Mouse (Mus musculus) adrenal gland, adult (tissue): ENCODE measurements at regions not wholly inside any gene's neighbourhood (a gene's known extent, or its start where the extent isn't known, plus 50 kb on each side); places are given as distances from the start of the nearest gene placed in this dataset.

Experiments
- DNase-seq, 2 experiments: peaks; one replicate each; pipeline ENCODE4 v3.0.0; 2022 to 2023; ENCODE audit warnings: low spot score in 1 of 2; ENCODE audit not compliant: inconsistent age in 2 of 2

DNA sequence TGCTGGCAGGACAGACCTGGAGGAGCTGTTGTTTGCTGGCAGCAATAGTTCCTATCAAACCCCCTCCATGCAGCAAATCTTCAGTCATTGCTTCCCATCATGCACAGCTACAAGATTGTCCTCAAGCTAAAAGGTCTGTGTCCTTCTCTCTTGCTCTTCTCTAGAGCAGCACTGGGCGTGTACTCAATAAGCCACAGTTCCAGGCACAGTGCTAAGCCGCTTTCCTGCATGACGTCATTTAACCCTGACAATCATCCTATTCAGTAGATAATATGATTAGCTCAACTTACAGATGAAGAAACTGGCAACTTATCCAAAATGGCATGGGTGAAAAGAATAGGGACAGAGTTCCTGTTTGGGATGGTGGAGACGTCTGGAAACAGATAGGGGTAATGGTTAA, 471.9 kb downstream of the Prss52 start:
- DNase-seq: no peak

DNA sequence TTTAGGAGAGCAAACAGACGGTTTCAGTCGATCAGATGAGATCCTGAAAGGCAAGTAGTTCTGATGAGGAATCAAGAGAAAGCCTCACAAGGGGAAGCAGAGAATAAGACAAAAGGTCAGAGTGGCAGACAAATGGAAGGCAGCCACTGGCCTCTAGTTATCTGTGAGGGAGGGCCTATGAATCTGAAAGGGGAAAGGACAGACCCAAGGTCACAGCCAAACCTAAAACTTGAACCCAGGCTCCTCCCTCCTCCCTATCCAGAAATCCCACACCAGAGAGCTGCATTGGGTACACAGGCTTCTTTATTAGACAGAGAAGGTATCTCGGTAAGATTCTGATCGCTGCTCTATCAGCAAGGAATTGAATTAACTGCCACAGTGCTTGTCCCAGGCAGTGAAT, 476.0 kb downstream of the Prss52 start:
- no peak for DNase-seq

- no peak for DNase-seq
These were observed 476.8 kb downstream of the Prss52 start for GRCm38 (mm10) chr14:64580862-64581261.

DNA sequence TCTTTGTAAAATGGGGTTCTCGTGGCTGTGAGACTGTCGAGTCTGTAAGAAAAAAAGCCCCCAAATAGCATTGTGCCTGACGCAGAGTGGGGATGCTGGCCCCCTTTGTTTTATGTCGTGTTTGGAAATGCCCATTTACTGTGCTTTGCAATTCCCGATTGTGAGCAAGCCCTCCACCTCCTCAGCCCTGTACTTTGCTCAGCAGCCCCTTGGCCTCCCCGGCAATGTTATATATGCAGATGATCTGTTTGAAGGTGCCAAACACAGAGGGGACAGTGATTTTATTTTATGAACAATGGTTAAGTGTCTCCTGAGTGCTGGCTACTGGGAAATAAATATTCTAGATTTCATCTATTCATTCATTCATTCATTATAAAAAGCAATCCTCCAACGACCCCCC, 477.6 kb downstream of the Prss52 start:
- DNase-seq: no peak

DNA sequence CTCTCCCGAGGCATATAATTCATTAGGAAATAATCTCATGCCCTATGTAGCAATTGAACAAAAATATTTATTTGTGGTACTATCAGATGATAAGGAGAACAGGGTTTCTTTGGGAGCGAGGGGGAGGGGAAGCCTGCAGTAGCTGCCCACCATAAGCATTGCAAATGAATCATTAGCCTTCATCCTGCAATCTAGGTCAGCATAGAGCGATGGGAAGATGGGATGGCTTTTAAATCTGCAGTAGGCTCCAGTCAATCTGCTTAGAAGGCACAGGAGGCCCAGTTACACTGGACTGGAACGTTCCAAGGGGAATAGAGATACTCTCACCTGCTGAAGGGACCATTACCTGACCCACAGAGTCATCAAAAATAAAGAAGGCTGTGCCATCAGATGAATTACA, 478.7 kb downstream of the Prss52 start:
- DNase-seq: no peak

- DNase-seq: no peak
These were observed 480.1 kb downstream of the Prss52 start for GRCm38 (mm10) chr14:64584221-64584620.

DNA sequence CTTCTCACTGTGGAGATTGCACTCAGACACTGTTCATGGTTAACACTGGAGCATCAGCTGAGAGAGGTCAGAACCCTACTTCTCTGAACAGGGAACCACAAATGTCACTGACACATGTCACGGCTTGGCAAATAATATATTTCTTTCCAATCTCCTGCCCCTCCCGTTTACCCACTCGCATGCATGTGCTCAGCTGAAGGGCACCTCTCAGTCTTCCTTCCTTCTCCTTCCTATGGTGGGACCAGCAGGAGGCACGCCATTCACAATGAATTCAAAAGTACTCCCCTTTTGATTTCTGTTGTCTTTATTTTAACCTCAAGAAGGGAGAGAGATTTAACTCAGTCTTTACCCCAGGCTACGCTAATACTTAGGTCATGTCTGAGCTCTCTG, 481.0 kb downstream of the Prss52 start:
- DNase-seq: no peak

DNA sequence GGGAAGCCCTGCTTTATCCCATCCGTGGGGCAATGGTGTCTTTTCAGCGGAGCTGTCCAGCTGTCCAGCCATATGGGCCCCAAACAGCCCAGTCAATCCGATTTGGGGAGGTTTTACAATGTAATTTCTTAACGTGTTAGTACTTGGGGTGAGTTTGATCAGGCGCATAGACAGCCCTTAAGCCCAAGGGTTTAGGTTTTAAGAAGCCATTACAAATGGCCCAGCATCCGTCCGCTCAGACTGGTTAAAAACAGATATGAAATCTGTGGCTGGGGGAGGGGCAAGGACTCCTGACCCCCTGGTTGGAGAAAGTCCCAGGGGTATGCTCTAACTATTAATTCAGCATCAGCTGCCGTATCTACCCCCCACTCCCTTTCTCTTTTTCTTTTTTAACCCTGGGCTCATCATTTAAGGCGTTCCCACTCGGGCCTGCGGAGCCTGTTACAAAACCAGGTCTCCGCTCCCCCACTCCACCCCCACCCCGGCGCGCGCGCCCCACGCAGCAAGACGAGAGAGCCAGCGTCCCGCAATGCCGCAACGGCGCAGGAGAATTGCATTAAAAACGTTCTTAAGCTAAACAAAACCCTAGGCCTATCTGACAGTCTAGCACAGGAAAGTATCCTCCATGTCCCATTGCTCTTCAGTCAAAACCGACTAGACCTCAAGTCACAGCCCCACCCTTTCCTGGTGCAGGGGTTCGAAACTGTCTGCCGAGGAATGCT, 481.5 kb downstream of the Prss52 start:
- DNase-seq: no peak

GRCm38 (mm10) chr14:64586386-64586859, 482.3 kb downstream of the Prss52 start:
- no peak for DNase-seq

GRCm38 (mm10) chr14:64586860-64587698, 483.0 kb downstream of the Prss52 start:
- DNase-seq: peak in 1 of 2 experiments; percentile 47

DNA sequence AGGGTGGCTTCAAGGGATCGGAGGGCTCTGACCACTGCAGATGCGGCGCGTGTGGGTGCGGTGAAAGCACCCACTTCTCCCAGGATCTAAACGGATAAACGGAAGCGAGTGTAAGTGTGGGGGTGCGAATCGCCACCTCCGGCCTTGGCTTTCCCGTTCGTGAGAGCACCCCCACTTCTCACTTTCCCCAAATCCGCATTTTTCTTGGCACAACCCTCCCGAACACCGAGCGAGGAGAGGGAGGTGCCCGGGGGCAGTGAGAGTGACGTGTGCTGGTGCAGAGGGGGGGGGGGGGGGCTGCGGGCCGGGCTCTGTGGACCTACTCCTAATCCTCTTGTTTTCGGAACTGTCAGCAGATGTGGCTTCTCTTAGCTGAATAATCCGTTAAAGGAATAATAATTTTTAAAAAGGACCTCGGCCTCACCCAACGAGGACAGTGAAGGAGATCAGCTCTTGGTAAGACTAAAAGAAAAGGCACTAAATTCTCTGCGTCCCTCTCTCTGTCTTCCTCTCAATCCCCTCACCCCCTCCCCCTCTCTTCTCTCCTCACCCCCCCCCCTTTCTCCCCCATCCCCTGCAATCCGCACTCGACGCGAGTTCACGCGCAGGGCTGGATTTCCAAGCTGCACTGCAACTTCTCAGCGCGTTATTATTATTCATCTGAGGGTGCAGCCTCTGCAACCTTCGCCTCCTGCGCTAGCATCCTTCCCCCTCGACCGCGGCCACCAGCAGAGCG, 483.8 kb downstream of the Prss52 start:
- no peak for DNase-seq

DNA sequence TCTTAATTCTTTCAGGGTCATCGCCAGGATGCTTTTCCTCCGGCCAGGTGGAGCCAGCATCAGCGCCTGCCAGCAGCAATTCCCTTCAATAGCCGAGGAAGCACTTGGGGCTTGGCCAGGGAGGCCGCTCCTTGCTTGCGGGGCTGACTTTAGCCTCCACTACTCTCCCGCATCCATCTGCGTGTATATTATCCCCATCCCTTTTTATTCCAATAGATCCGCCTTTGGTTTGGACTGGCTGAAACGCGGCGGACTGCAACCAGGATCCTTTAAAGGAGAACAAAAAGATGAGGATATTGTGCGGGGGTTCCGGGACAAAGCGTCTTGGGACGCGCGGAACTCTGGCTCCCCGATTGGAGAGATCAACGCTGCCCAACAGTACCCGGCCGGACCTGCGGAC, 484.5 kb downstream of the Prss52 start:
- DNase-seq: no peak

- no peak for DNase-seq
These were observed 485.0 kb downstream of the Prss52 start for GRCm38 (mm10) chr14:64589126-64589525.

DNA sequence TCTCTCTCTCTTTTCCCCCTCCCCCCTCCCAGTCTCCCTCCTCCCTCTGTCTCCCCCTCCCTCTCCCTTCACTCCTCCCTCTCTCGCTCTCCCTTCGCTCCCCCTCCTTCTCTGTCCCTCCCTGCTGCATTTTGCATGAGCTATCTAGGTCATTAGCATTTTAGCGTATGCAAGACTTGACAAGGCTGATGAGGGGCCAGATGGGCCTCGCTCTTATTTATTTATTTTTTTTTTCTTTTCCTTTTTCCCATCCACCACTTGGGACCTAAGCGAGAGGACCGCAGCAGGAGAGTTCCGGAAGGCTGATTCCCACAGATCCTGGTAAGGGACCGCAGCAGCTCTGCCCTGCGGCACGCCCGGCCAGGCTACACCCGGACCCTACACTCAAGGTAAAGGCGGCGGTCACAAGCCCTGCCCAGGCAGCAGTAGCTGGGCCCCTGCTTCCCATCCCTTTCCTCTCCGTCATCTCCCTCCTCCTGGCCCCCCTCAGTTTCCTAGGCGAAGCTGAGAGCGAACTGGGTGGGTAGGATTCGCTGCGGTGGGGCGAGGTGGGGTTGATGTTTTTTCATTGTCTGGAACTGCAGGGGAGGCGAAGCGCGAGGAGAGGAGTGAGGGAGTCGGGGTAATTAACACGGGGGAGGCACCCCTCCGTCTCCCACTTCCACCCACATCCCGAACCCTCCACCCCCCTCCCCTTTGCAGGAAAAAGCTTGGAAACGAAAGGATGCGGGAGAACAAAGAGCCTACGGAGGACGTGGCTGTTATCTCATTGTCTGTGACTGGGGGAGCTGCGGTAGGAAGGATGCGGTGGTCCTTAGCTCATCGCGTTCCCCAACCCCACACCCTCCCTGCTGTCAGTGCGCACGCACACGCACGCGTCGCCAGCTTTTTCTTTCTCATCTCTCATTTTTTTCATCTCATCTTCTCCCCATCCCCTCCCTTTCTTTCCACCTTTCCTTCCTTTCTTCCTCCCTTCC, 485.8 kb downstream of the Prss52 start:
- peak in 1 of 2 experiments; percentile 38 for DNase-seq

- DNase-seq: no peak
These were observed 486.5 kb downstream of the Prss52 start for GRCm38 (mm10) chr14:64590611-64591010.

DNA sequence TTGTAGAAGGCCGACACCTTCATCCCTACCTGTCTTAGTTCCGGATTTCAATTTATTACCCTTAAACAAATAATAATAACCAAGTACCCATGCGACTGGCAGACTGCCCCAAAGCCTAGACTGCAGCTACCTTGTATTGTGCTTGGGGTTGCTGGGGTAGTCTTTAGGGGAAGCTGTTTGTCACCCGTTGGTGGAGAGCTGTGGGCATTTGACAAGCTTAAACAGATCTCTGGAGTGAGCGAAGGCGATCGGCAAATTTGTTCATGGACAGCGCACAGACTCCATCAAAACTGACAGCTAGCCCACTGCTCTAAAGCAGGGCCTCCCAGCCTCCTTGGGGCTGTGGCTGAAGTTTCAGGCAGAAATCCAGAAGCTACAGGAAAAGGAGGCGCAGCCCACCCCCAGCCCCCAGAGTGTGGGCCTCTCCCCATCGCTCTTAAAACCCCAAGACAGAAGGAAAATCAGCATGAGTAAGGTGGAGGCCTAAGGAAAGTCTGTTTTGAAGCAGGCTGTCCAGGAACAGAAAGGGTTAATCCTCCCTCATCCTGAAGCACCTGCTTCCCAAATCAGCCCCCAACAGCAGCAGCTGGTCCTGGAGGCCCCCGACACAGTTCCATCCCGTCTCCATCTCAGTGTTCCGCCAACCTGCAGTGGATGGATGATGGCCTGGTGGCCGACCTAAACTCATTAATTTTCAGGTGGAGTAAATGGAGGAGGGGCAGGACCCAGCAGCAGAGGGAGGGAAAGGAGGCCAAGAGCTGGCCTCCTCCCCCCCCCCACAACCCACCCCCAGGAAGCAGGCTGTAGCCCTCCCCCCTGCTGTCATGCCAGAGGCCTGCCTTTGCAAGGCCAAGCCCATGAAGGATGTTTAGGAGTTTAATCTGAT, 487.2 kb downstream of the Prss52 start:
- DNase-seq: no peak

DNA sequence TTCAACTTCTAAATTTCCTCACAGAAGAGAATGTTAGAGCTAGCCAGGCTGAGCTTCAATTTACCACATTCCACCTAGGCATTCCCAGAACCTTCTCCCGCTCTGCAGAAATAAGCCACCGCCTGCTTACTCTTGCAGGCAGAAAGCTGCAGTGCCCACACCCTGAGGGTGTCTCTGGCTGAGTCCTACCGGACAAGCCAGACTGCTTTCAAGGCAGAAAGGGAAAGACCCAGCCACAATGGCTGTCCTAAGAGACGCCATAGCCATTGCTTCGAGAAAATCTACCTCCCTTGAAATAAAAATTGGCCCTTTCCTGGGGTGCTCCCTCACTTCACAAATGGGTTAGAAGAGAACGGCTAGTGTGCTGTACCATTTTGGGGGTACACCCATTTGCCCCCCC, 488.1 kb downstream of the Prss52 start:
- DNase-seq: no peak

DNA sequence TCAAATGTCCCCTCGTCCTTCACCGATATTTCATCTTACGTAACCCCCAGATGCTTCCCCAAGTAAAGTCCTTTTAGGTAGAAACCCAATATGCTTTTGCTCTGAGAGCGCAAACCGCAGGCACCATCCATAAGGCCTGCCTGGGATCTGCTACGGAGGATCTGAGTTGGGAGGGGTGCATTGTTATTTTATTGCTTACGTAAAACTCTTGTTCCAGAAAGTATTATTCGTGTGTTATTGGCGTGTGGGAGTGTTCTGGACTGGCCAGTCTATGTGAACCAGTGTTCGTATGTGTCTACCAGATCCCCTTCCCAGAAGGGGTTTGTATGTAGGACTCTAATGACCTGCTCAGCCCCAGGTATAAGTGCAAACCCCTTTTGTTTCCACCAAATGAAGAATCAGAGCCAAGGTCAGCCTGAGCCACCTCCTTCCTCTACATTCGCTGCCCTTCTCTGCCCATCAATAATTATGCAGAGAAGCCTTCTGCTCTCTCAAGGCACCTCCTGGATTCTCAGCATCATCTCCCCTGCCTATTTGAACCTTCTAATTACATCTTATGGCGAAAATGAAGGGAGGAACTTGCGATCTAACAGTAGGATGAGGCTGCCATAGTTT, 488.7 kb downstream of the Prss52 start:
- DNase-seq: no peak

- DNase-seq: no peak
These were observed 489.5 kb downstream of the Prss52 start for GRCm38 (mm10) chr14:64593564-64593963.
